Mouse (Mus musculus): Measurements from ENCODE around the gene Igfbp2. TPM values are rescaled to one million over a fixed set of nuclear protein-coding genes. Genes with fewer than 3 reads are reported as not detected.

Igfbp2 gene
- polyA plus RNA-seq, 1 experiment from 2014 or later = 310 TPM

GRCm38 (mm10) chr1:72873511-72874286, 49.4 kb downstream of the Igfbp2 start:
- no peaks in the 10 kb centered on the region for H3K36me3 ChIP-seq (ENCODE audit: control insufficient read depth, insufficient read depth, low read length)
- peak; percentile 79 for DNase-seq
- peak overlapping the region; percentile 49 for H3K4me3 ChIP-seq (replicated peaks; ENCODE audit: low read depth, low read length)
- H3K4me1 ChIP-seq (ENCODE audit: control insufficient read depth, insufficient read depth, low read length) = peaks cover 29% of the 10 kb centered on the region
- peak overlapping the region; percentile 93 for H3K4me2 ChIP-seq (ENCODE audit: low read length)
- H3K27me3 ChIP-seq (ENCODE audit: control insufficient read depth, insufficient read depth, low read length) = peaks cover 23% of the 10 kb centered on the region; the same call in 1 of the 2 replicates
- peak overlapping the region; percentile 65 for H3K27ac ChIP-seq (replicated peaks; ENCODE audit: low read depth, low read length)
- H3K9me3 ChIP-seq (ENCODE audit: control insufficient read depth, low read length) = no peaks in the 10 kb centered on the region
- under 1% methylated on average over 43 of the region's 43 CpGs for WGBS
- H3K9ac ChIP-seq (replicated peaks; ENCODE audit: low read length) = peak overlapping the region; percentile 67
- ATAC-seq (ENCODE audit: low FRiP score, low TSS enrichment) = no peak

- peaks cover 29% of the 10 kb centered on the region for H3K4me1 ChIP-seq (ENCODE audit: control insufficient read depth, insufficient read depth, low read length)
- peak within 1 kb of the TSS; percentile 65 for H3K27ac ChIP-seq (replicated peaks; ENCODE audit: low read depth, low read length)
- H3K4me2 ChIP-seq (ENCODE audit: low read length) = peak within 1 kb of the TSS; percentile 93
- H3K27me3 ChIP-seq (ENCODE audit: control insufficient read depth, insufficient read depth, low read length) = peaks cover 16% of the 10 kb centered on the region; the same call in 1 of the 2 replicates
- H3K36me3 ChIP-seq (ENCODE audit: control insufficient read depth, insufficient read depth, low read length) = no peaks in the 10 kb centered on the region
- peak within 1 kb of the TSS; percentile 49 for H3K4me3 ChIP-seq (replicated peaks; ENCODE audit: low read depth, low read length)
- under 1% methylated on average over 38 of the region's 38 CpGs for WGBS
- H3K9ac ChIP-seq (replicated peaks; ENCODE audit: low read length) = peak within 1 kb of the TSS; percentile 67
- ATAC-seq (ENCODE audit: low FRiP score, low TSS enrichment) = peak; percentile 54
- peak; percentile 86 for DNase-seq
- H3K9me3 ChIP-seq (ENCODE audit: control insufficient read depth, low read length) = no peaks in the 10 kb centered on the region
Observed at GRCm38 (mm10) chr1:72874287-72875211, 50.2 kb downstream of the Igfbp2 start, which contains the start of gene Igfbp5. TSS of gene Igfbp5 (minus strand) at chr1:72874884.

GRCm38 (mm10) chr1:72875708-72876107, 51.4 kb downstream of the Igfbp2 start:
- Histone ChIP-seq H3K27ac (replicated peaks; ENCODE audit: low read depth, low read length) (no peak overlapping the region), H3K36me3 (ENCODE audit: control insufficient read depth, insufficient read depth, low read length) (no peaks in the 10 kb centered on the region), H3K4me1 (ENCODE audit: control insufficient read depth, insufficient read depth, low read length) (peaks cover 24% of the 10 kb centered on the region), H3K4me3 (replicated peaks; ENCODE audit: low read depth, low read length) (peak overlapping the region; percentile 49; the same call in 1 of the 2 replicates), H3K27me3 (ENCODE audit: control insufficient read depth, insufficient read depth, low read length) (peaks cover 16% of the 10 kb centered on the region; the same call in 1 of the 2 replicates), H3K9ac (replicated peaks; ENCODE audit: low read length) (no peak overlapping the region), H3K9me3 (ENCODE audit: control insufficient read depth, low read length) (no peaks in the 10 kb centered on the region), H3K4me2 (ENCODE audit: low read length) (0 out of 2 replicates have a peak overlapping the region, but pooled peaks have one; percentile 93)
- no peak for ATAC-seq (ENCODE audit: low FRiP score, low TSS enrichment)
- WGBS = 4% methylated on average over 3 of the region's 3 CpGs
- DNase-seq = no peak

- peaks cover 20% of the 10 kb centered on the region for H3K4me1 ChIP-seq (ENCODE audit: control insufficient read depth, insufficient read depth, low read length)
- peaks cover 16% of the 10 kb centered on the region; the same call in 1 of the 2 replicates for H3K27me3 ChIP-seq (ENCODE audit: control insufficient read depth, insufficient read depth, low read length)
- peak; percentile 74 for DNase-seq
Observed at GRCm38 (mm10) chr1:72876111-72876510, 51.8 kb downstream of the Igfbp2 start.

GRCm38 (mm10) chr1:72877892-72878291, 53.6 kb downstream of the Igfbp2 start:
- Histone ChIP-seq H3K4me3 (replicated peaks; ENCODE audit: low read depth, low read length) (no peak overlapping the region), H3K9me3 (ENCODE audit: control insufficient read depth, low read length) (no peaks in the 10 kb centered on the region), H3K4me1 (ENCODE audit: control insufficient read depth, insufficient read depth, low read length) (peaks cover 20% of the 10 kb centered on the region), H3K27me3 (ENCODE audit: control insufficient read depth, insufficient read depth, low read length) (peaks cover 15% of the 10 kb centered on the region; the same call in 1 of the 2 replicates), H3K9ac (replicated peaks; ENCODE audit: low read length) (no peak overlapping the region), H3K27ac (replicated peaks; ENCODE audit: low read depth, low read length) (no peak overlapping the region), H3K4me2 (ENCODE audit: low read length) (peak overlapping the region; percentile 20), H3K36me3 (ENCODE audit: control insufficient read depth, insufficient read depth, low read length) (no peaks in the 10 kb centered on the region)
- ATAC-seq (ENCODE audit: low FRiP score, low TSS enrichment) (no peak), DNase-seq (peak; percentile 75)
- 6% methylated on average over 3 of the region's 3 CpGs for WGBS

More at GRCm38 (mm10) chr1:72876111-72876510, 51.8 kb downstream of the Igfbp2 start:
- H3K27ac ChIP-seq (replicated peaks; ENCODE audit: low read depth, low read length) = no peak overlapping the region
- no peaks in the 10 kb centered on the region for H3K9me3 ChIP-seq (ENCODE audit: control insufficient read depth, low read length)
- no peak overlapping the region for H3K4me3 ChIP-seq (replicated peaks; ENCODE audit: low read depth, low read length)
- H3K9ac ChIP-seq (replicated peaks; ENCODE audit: low read length) = no peak overlapping the region
- 0 out of 2 replicates have a peak overlapping the region, but pooled peaks have one; percentile 93 for H3K4me2 ChIP-seq (ENCODE audit: low read length)
- WGBS = 45% methylated on average over 3 of the region's 3 CpGs
- no peaks in the 10 kb centered on the region for H3K36me3 ChIP-seq (ENCODE audit: control insufficient read depth, insufficient read depth, low read length)
- ATAC-seq (ENCODE audit: low FRiP score, low TSS enrichment) = no peak

GRCm38 (mm10) chr1:72878473-72879318, 54.4 kb downstream of the Igfbp2 start:
- DNase-seq (no peak), ATAC-seq (ENCODE audit: low FRiP score, low TSS enrichment) (no peak)
- peaks cover 12% of the 10 kb centered on the region for H3K4me1 ChIP-seq (ENCODE audit: control insufficient read depth, insufficient read depth, low read length)
- H3K4me2 ChIP-seq (ENCODE audit: low read length) = peak overlapping the region; percentile 20
- no peaks in the 10 kb centered on the region for H3K36me3 ChIP-seq (ENCODE audit: control insufficient read depth, insufficient read depth, low read length)
- 56% methylated on average over 25 of the region's 25 CpGs for WGBS
- no peak overlapping the region for H3K9ac ChIP-seq (replicated peaks; ENCODE audit: low read length)
- H3K27me3 ChIP-seq (ENCODE audit: control insufficient read depth, insufficient read depth, low read length) = peaks cover 12% of the 10 kb centered on the region; the same call in 1 of the 2 replicates
- no peaks in the 10 kb centered on the region for H3K9me3 ChIP-seq (ENCODE audit: control insufficient read depth, low read length)
- no peak overlapping the region for H3K27ac ChIP-seq (replicated peaks; ENCODE audit: low read depth, low read length)
- no peak overlapping the region for H3K4me3 ChIP-seq (replicated peaks; ENCODE audit: low read depth, low read length)

GRCm38 (mm10) chr1:72879319-72879634, 55.0 kb downstream of the Igfbp2 start:
- WGBS = 59% methylated on average over 4 of the region's 4 CpGs
- DNase-seq = no peak
- H3K27me3 ChIP-seq (ENCODE audit: control insufficient read depth, insufficient read depth, low read length) = peaks cover 6% of the 10 kb centered on the region; the same call in 1 of the 2 replicates
- H3K9me3 ChIP-seq (ENCODE audit: control insufficient read depth, low read length) = no peaks in the 10 kb centered on the region
- no peak overlapping the region for H3K27ac ChIP-seq (replicated peaks; ENCODE audit: low read depth, low read length)
- H3K9ac ChIP-seq (replicated peaks; ENCODE audit: low read length) = no peak overlapping the region
- no peak overlapping the region for H3K4me2 ChIP-seq (ENCODE audit: low read length)
- H3K36me3 ChIP-seq (ENCODE audit: control insufficient read depth, insufficient read depth, low read length) = no peaks in the 10 kb centered on the region
- no peak for ATAC-seq (ENCODE audit: low FRiP score, low TSS enrichment)
- peaks cover 8% of the 10 kb centered on the region for H3K4me1 ChIP-seq (ENCODE audit: control insufficient read depth, insufficient read depth, low read length)
- H3K4me3 ChIP-seq (replicated peaks; ENCODE audit: low read depth, low read length) = no peak overlapping the region
